In genomic region chr2:167491757-167492708, GRCm38 (mm10) we compare ENCODE assay signal across 8 mouse cellular contexts. TPM values are rescaled to one million over a fixed set of nuclear protein-coding genes. Genes with fewer than 3 reads are reported as not detected.
A peak's percentile ranks its signal among the peaks of the same experiment; 100 is the strongest.
DNase-seq lines count a peak whose midpoint lies in the region; ATAC-seq and TF ChIP-seq lines count a peak whose summit lies in the region.

TSS of gene Rnf114 (plus strand) at chr2:167492645.

- peak within 1 kb of the TSS; percentile 78 for H3K27ac ChIP-seq in embryonic fibroblast, embryonic 13.5 days (ENCODE audit: insufficient read depth, low read length)
- peak within 1 kb of the TSS; percentile 91 to 92 for H3K27ac ChIP-seq in heart, embryonic 14.5 days (replicated peaks in 1 of 2; ENCODE audit: control insufficient read depth in 1 of 2, insufficient read depth in 1 of 2, low read depth in 2 of 2, low read length in 2 of 2)
- peak within 1 kb of the TSS; percentile 95 for H3K27ac ChIP-seq in liver, embryonic 15.5 days (replicated peaks)
- H3K27ac ChIP-seq in neural tube, embryonic 14.5 days (ENCODE audit: low read depth, low read length), result peak within 1 kb of the TSS; percentile 98

- peak within 1 kb of the TSS; percentile 99 for H3K4me3 ChIP-seq in E14TG2a.4 (replicated peaks; ENCODE audit: low read length)
- peak within 1 kb of the TSS; percentile 85 for H3K4me3 ChIP-seq in embryonic fibroblast, embryonic 13.5 days (ENCODE audit: insufficient read depth, low read length)
- H3K4me3 ChIP-seq in heart, embryonic 14.5 days (ENCODE audit: control insufficient read depth in 1 of 2, insufficient read depth in 1 of 2, low read depth in 1 of 2, low read length in 2 of 2), result peak within 1 kb of the TSS; percentile 71 to 100
- peak within 1 kb of the TSS; percentile 100 for H3K4me3 ChIP-seq in liver, embryonic 15.5 days (replicated peaks)
- peak within 1 kb of the TSS; percentile 99 for H3K4me3 ChIP-seq in neural tube, embryonic 14.5 days (ENCODE audit: low read depth, low read length)

- peaks cover 66% of the 10 kb centered on the region for H3K4me1 ChIP-seq in E14TG2a.4 (replicated peaks; ENCODE audit: low read depth, low read length)
- 0 out of 2 replicates have a peak, but pooled peaks cover 5% of the 10 kb centered on the region for H3K4me1 ChIP-seq in embryonic fibroblast, embryonic 13.5 days (ENCODE audit: control insufficient read depth, insufficient read depth, low read length)
- H3K4me1 ChIP-seq in heart, embryonic 14.5 days (ENCODE audit: control insufficient read depth in 2 of 2, insufficient read depth in 2 of 2, low read length in 2 of 2), result peaks cover 11 to 28% of the 10 kb centered on the region in 2 experiments
- peaks cover 40% of the 10 kb centered on the region for H3K4me1 ChIP-seq in liver, embryonic 15.5 days (replicated peaks)
- peaks cover 11% of the 10 kb centered on the region for H3K4me1 ChIP-seq in neural tube, embryonic 14.5 days (ENCODE audit: control insufficient read depth, insufficient read depth, low read length)

- peak within 1 kb of the TSS; percentile 98 for H3K9ac ChIP-seq in heart, embryonic 14.5 days (ENCODE audit: low read length)
- peak within 1 kb of the TSS; percentile 94 for H3K9ac ChIP-seq in liver, embryonic 15.5 days
- peak within 1 kb of the TSS; percentile 90 for H3K9ac ChIP-seq in neural tube, embryonic 14.5 days (replicated peaks; ENCODE audit: low read depth, low read length)

- TF ChIP-seq CTCF in E14TG2a.4 (conservative IDR thresholded peaks at IDR 0.05; ENCODE audit: low read length), result no peak
- no peak for TF ChIP-seq CTCF in embryonic fibroblast, embryonic 13.5 days (IDR thresholded peaks at IDR 0.05; ENCODE audit: borderline replicate concordance, insufficient read depth, low read length)

- no peak for TF ChIP-seq POLR2A in embryonic fibroblast, embryonic 13.5 days (IDR thresholded peaks at IDR 0.05; ENCODE audit: low read depth, low read length)

- H3K36me3 ChIP-seq in E14TG2a.4 (ENCODE audit: insufficient read depth, low read length), result peaks cover 33% of the 10 kb centered on the region
- H3K36me3 ChIP-seq in heart, embryonic 14.5 days (ENCODE audit: control insufficient read depth, insufficient read depth, low read length), result peaks cover 5% of the 10 kb centered on the region; the same call in 1 of the 2 replicates
- H3K36me3 ChIP-seq in liver, embryonic 15.5 days (replicated peaks), result peaks cover 4% of the 10 kb centered on the region; the same call in 1 of the 2 replicates
- no peaks in the 10 kb centered on the region for H3K36me3 ChIP-seq in neural tube, embryonic 14.5 days (ENCODE audit: control insufficient read depth, insufficient read depth, low read length)

- DNase-seq in kidney, postnatal 10 days, result peak; percentile 64
- DNase-seq in right cerebral cortex, postnatal 10 days (ENCODE audit: low spot score in 2 of 2), result no peak

- no peaks in the 10 kb centered on the region for H3K27me3 ChIP-seq in E14TG2a.4 (ENCODE audit: insufficient read depth, low read length)
- H3K27me3 ChIP-seq in heart, embryonic 14.5 days (ENCODE audit: control insufficient read depth, insufficient read depth, low read length), result no peaks in the 10 kb centered on the region
- no peaks in the 10 kb centered on the region for H3K27me3 ChIP-seq in liver, embryonic 15.5 days
- H3K27me3 ChIP-seq in neural tube, embryonic 14.5 days (ENCODE audit: control insufficient read depth, insufficient read depth, low read length), result no peaks in the 10 kb centered on the region; the same call in 1 of the 2 replicates

- peak; percentile 25 for ATAC-seq in activated CD4-positive, CD25-positive, alpha-beta regulatory T cell, adult 4 months
- peak; percentile 29; the same call in 1 of the 2 replicates for ATAC-seq in heart, embryonic 14.5 days (ENCODE audit: insufficient number of reproducible peaks, insufficient read depth, low FRiP score, low read depth)
- ATAC-seq in liver, embryonic 15.5 days (ENCODE audit: insufficient read depth), result peak; percentile 77
- ATAC-seq in neural tube, embryonic 14.5 days (ENCODE audit: low read depth), result peak; percentile 52

- no peaks in the 10 kb centered on the region for H3K9me3 ChIP-seq in E14TG2a.4 (ENCODE audit: low read length)
- no peaks in the 10 kb centered on the region for H3K9me3 ChIP-seq in heart, embryonic 14.5 days (ENCODE audit: control insufficient read depth, low read length)
- H3K9me3 ChIP-seq in liver, embryonic 15.5 days (replicated peaks), result no peaks in the 10 kb centered on the region
- no peaks in the 10 kb centered on the region for H3K9me3 ChIP-seq in neural tube, embryonic 14.5 days (ENCODE audit: control insufficient read depth, low read length)

- peak within 1 kb of the TSS; percentile 93 for H3K4me2 ChIP-seq in heart, embryonic 14.5 days (ENCODE audit: low read length)
- H3K4me2 ChIP-seq in liver, embryonic 15.5 days, result peak within 1 kb of the TSS; percentile 88
- H3K4me2 ChIP-seq in neural tube, embryonic 14.5 days (ENCODE audit: low read depth, low read length), result peak within 1 kb of the TSS; percentile 96

- 2% methylated on average over 51 of the region's 52 CpGs for WGBS in heart, embryonic 14.5 days
- WGBS in liver, embryonic 15.5 days (ENCODE audit: insufficient replicate concordance), result 2% methylated on average over 52 of the region's 52 CpGs
- 4% methylated on average over 51 of the region's 52 CpGs for WGBS in neural tube, embryonic 14.5 days

RNA-seq across cellular contexts. Expression of gene Rnf114, which starts in this region (rescaled TPM):
- 100 to 1,000 TPM; 168 to 181 TPM for polyA plus RNA-seq in activated CD4-positive, CD25-positive, alpha-beta regulatory T cell, adult 4 months (2017; shearing (Covaris generic))
- polyA plus RNA-seq in embryonic fibroblast, embryonic 13.5 days (2011; ENCODE audit: insufficient read length, low read depth, missing spikeins), result 39.2 and 44.9 TPM in 2 replicates
- 67.1 and 68.5 TPM in 2 replicates for polyA plus RNA-seq in heart, embryonic 14.5 days (2014; fragmentation: Nextera tagmentation; extraction: Ambion mirVana)
- polyA plus RNA-seq in liver, embryonic 15.5 days (2015; fragmentation: Nextera tagmentation; extraction: Ambion mirVana), result 35.3 and 38.2 TPM in 2 replicates
- polyA plus RNA-seq in neural tube, embryonic 14.5 days (2014; fragmentation: Nextera tagmentation; extraction: Ambion mirVana), result 111 and 118 TPM in 2 replicates

Comparison
In these comparisons a context has a peak if more than half of its experiments do, and no peak if none do; other contexts are left out.
1. ATAC-seq: peak in every context shown above with its lines; median percentile 77 in liver, embryonic 15.5 days; 52 in neural tube, embryonic 14.5 days; 29 in heart, embryonic 14.5 days; 25 in activated CD4-positive, CD25-positive, alpha-beta regulatory T cell, adult 4 months.